Mouse (Mus musculus) heart, postnatal 0 days (tissue): ENCODE data around the gene Jmjd7.

Source experiments
- CTCF ChIP-seq: IDR thresholded peaks from 2 replicates; pipeline ENCODE4 v1.5.1; 2016; ENCODE audit warnings: antibody characterized with exemption, control low read depth, low read depth
- EP300 ChIP-seq: IDR thresholded peaks from 2 replicates; pipeline ENCODE4 v1.6.1; 2016; ENCODE audit warnings: antibody characterized with exemption, low read depth

- no peak for TF ChIP-seq CTCF
- TF ChIP-seq EP300: no peak
These were observed 39.8 kb upstream of the Jmjd7 start for GRCm38 (mm10) chr2:119987441-119987840.
